Mouse (Mus musculus) liver, embryonic 16.5 days (tissue): ENCODE measurements at regions not wholly inside any gene's neighbourhood (a gene's known extent, or its start where the extent isn't known, plus 50 kb on each side); places are given as distances from the start of the nearest gene placed in this dataset.

ENCODE experiments used
- ATAC-seq: fragments of 200-750 bp; cut with Nextera tagmentation; 2 replicates; pipeline ENCODE4 v1.8.0; 2017; ENCODE audit warnings: low read depth, mild to moderate bottlenecking, moderate number of reproducible peaks, moderate library complexity
- H3K27ac ChIP-seq: fragments of 300-500 bp; sonication (generic); 2 replicates; pipeline ENCODE4 v1.5.1; 2014; ENCODE audit warnings: mild to moderate bottlenecking, low read length
- H3K27me3 ChIP-seq: fragments of 300-500 bp; sonication (generic); 2 replicates; pipeline ENCODE4 v1.6.1; 2014; ENCODE audit warnings: low read depth, low read length, mixed read lengths; ENCODE audit not compliant: control insufficient read depth, insufficient read depth
- H3K36me3 ChIP-seq: fragments of 300-500 bp; sonication (generic); 2 replicates; pipeline ENCODE4 v1.6.1; 2014; ENCODE audit warnings: mild to moderate bottlenecking; ENCODE audit not compliant: control insufficient read depth, insufficient read depth
- H3K4me1 ChIP-seq: fragments of 300-500 bp; sonication (generic); 2 replicates; pipeline ENCODE4 v1.6.1; 2014; ENCODE audit warnings: low read depth, low read length, mixed read lengths; ENCODE audit not compliant: control insufficient read depth
- H3K4me2 ChIP-seq: fragments of 300-500 bp; sonication (generic); 2 replicates; pipeline ENCODE4 v1.6.1; 2014; ENCODE audit warnings: low read depth, low read length, mixed read lengths
- H3K4me3 ChIP-seq: fragments of 300-500 bp; sonication (generic); 2 replicates; pipeline ENCODE4 v1.5.1; 2014; ENCODE audit warnings: low read depth, mild to moderate bottlenecking, low read length
- H3K9ac ChIP-seq: fragments of 300-500 bp; sonication (generic); 2 replicates; pipeline ENCODE4 v1.6.1; 2014; ENCODE audit warnings: low read depth, low read length
- H3K9me3 ChIP-seq: fragments of 300-500 bp; sonication (generic); replicated peaks from 2 replicates; pipeline ENCODE4 v1.6.1; 2016; ENCODE audit warnings: low read length; ENCODE audit not compliant: control insufficient read depth
- WGBS: fragments of 180-500 bp; shearing (Covaris S2); extraction: QIAGEN DNeasy Blood & Tissue Kit; methylation state at CpG from one replicate; pipeline ENCODE4 v1.1.7; 2014; ENCODE audit not compliant: insufficient replicate concordance; 5-methylcytosine and 5-hydroxymethylcytosine counted together

DNA sequence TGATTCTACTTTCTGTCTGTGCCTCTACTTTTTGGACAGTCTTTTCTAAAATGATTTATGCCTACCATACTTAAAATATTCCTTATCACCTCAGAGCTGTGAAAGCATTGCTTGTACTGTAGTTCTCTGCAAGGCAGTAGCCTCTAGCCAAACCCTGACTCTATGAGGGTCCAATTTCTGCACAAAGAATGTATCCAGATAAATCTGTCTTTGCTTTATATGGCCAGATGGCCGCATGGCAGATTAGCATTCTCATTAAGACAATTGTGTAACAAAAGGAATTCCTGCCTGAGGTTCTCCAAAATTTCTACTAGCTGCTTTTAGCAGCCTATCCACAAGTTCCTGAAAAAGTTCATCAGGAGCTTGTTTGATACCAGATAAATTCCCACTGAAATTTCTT is 4757.4 kb downstream of the 9330182O14Rik start:
- 56% methylated on average over 1 of the region's 1 CpGs for WGBS
- Histone ChIP-seq H3K4me1 (no peaks in the 10 kb centered on the region), H3K27me3 (no peaks in the 10 kb centered on the region), H3K4me2 (no peak overlapping the region), H3K27ac (no peak overlapping the region), H3K4me3 (no peak overlapping the region), H3K36me3 (no peaks in the 10 kb centered on the region), H3K9me3 (no peaks in the 10 kb centered on the region), H3K9ac (no peak overlapping the region)
- ATAC-seq: no peak

DNA sequence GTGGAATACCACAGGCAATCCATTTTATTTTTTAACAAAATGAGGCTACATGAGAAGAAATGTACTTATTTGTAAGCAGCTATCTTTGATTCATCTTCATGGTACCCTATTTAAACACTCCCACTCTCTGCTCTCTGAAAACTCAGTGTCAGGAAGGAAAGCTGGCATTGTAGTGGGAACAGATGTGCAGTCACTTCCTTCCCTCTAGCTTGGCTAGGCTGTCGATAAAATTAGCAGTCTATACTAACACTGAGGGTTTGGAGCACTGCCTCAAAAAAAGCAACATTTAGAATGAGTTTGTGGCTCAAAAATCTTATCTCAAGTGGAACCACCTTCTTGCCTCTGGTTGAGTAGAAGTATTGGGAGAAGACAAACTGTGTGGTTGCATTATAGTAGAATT is 4762.1 kb downstream of the 9330182O14Rik start:
- Histone ChIP-seq H3K4me3 (no peak overlapping the region), H3K4me1 (no peaks in the 10 kb centered on the region), H3K9ac (no peak overlapping the region), H3K27me3 (no peaks in the 10 kb centered on the region), H3K4me2 (no peak overlapping the region), H3K27ac (no peak overlapping the region), H3K9me3 (no peaks in the 10 kb centered on the region), H3K36me3 (no peaks in the 10 kb centered on the region)
- 7% methylated on average over 1 of the region's 1 CpGs for WGBS
- ATAC-seq: no peak

DNA sequence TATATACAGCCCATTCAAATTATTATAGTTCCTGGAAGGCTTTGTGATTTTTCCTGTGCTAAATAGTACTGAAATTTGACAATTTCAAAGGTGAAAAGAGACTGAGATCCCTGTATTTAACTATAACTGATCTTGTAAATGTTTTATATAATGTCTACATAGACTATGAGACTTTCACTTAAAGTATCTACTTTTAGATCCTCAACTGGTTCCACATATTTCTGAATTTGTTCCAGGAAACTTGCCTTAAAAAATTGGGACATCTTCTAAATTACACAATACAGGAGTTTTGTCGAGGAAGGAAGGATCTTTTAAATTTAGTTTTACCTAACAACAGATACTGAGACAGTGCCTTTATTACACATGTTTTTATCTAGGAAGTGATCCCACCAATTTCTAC is 4763.4 kb downstream of the 9330182O14Rik start:
- H3K27me3 ChIP-seq: no peaks in the 10 kb centered on the region
- H3K36me3 ChIP-seq: no peaks in the 10 kb centered on the region
- H3K4me2 ChIP-seq: no peak overlapping the region
- H3K9ac ChIP-seq: no peak overlapping the region
- H3K27ac ChIP-seq: no peak overlapping the region
- WGBS: 28% methylated on average over 1 of the region's 1 CpGs
- no peaks in the 10 kb centered on the region for H3K9me3 ChIP-seq
- H3K4me1 ChIP-seq: no peaks in the 10 kb centered on the region
- no peak overlapping the region for H3K4me3 ChIP-seq
- no peak for ATAC-seq

DNA sequence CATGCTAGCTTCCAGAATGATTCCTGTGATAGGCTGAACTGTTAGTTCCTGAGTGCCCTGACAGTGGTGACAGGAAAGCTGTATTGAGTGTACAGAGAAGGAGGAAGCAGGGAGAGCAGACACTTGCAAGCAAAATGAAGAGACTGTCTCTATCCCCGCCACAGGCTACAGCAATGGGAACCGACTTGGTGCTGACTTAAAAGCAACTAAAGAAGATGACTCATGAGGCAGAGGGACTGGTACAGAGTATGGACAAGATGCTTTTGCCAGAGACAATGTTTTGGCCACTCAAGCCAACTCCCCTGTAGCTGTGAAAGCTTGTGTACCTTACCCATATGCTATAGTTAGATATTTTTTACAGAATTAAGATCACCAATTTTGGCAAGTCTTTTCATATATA is 4773.0 kb downstream of the 9330182O14Rik start:
- no peaks in the 10 kb centered on the region for H3K36me3 ChIP-seq
- H3K4me2 ChIP-seq: no peak overlapping the region
- ATAC-seq: no peak
- no peaks in the 10 kb centered on the region for H3K27me3 ChIP-seq
- H3K4me1 ChIP-seq: no peaks in the 10 kb centered on the region
- no peaks in the 10 kb centered on the region for H3K9me3 ChIP-seq
- H3K27ac ChIP-seq: no peak overlapping the region
- H3K9ac ChIP-seq: no peak overlapping the region
- no peak overlapping the region for H3K4me3 ChIP-seq
- WGBS: 27% methylated on average over 2 of the region's 2 CpGs

DNA sequence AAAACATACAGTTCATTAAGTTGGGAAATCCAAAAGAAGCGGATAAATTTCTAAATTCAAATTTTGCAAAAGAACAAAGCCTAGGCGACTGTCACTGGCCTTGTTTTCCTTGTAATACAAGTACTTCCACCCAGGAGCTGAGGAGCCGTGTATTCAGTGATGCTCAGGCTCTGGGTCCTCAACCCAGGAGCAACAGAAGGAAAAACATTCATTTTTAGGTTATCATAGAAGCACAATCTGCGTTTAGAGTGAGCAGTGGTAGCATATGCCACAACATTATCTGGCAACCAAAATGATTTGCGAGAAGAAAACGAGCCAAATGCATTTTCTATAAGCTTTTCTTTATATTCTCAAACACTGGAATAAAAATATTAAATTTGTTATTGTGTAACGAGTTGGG is 4779.3 kb downstream of the 9330182O14Rik start:
- Histone ChIP-seq H3K27ac (no peak overlapping the region), H3K4me1 (no peaks in the 10 kb centered on the region), H3K9me3 (no peaks in the 10 kb centered on the region), H3K36me3 (no peaks in the 10 kb centered on the region), H3K4me3 (no peak overlapping the region), H3K27me3 (no peaks in the 10 kb centered on the region), H3K9ac (no peak overlapping the region), H3K4me2 (no peak overlapping the region)
- no peak for ATAC-seq
- 58% methylated on average over 7 of the region's 7 CpGs for WGBS

DNA sequence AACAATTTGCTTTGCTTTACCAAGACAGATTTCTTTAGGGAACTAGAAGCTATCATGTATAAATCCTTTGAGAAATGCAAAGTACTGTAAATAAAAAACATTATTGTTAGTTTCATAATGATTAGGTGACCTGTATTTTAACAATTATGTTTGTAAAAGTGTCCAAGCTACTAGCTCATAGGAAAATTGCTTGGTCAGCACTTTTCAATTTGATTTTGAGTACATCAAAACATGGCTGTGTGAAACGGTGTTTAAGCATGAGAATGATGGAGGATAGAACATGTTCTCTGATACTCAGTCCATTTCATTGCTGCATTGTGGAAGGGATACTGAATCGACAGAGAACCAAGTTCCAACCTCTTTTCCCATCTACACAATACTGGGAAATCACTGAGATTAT is 4780.8 kb downstream of the 9330182O14Rik start:
- no peak overlapping the region for H3K9ac ChIP-seq
- no peaks in the 10 kb centered on the region for H3K36me3 ChIP-seq
- H3K4me2 ChIP-seq: no peak overlapping the region
- no peak for ATAC-seq
- no peaks in the 10 kb centered on the region for H3K4me1 ChIP-seq
- WGBS: 56% methylated on average over 2 of the region's 2 CpGs
- no peaks in the 10 kb centered on the region for H3K9me3 ChIP-seq
- no peaks in the 10 kb centered on the region for H3K27me3 ChIP-seq
- H3K4me3 ChIP-seq: no peak overlapping the region
- H3K27ac ChIP-seq: no peak overlapping the region

DNA sequence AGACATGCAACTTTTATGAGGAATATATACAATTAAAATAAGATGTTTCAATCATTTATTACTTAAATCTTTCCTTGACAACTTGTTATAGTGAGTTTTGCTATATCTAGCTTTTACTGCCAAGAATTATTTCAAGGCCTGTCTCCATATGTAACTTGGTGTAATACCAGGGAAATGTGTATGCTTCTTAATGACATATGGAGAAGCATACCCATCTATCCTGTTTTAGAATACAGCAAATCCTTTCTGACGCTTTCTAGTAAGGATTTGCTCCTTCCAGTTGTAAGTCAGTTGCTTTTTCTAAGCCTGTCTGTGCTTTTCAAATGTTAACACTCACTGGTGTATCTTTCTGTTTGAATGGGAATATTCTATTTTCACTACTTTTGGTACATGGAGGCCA is 4782.3 kb downstream of the 9330182O14Rik start:
- WGBS: 54% methylated on average over 1 of the region's 1 CpGs
- Histone ChIP-seq H3K9me3 (no peaks in the 10 kb centered on the region), H3K4me1 (no peaks in the 10 kb centered on the region), H3K36me3 (no peaks in the 10 kb centered on the region), H3K4me2 (no peak overlapping the region), H3K4me3 (no peak overlapping the region), H3K27ac (no peak overlapping the region), H3K9ac (no peak overlapping the region), H3K27me3 (no peaks in the 10 kb centered on the region)
- ATAC-seq: no peak

DNA sequence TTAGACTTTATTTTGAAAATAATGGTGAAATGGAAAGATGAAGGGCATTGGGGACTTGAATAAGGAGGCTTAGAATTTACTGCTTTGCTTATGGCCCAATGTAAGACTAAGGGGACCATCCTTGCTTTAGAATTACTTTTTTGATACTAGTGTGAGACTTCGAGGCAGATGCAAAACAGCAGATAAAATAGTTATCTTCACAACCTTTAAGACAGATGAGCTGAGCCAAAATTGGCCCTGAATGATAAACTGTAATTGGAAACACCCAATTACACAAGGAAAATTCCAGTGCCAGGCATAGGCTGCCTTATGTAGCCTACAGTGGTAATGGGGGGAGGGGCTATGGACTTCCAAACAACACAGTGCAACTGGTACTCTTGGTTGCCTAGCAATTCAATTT is 4790.5 kb downstream of the 9330182O14Rik start:
- ATAC-seq: no peak
- WGBS: 44% methylated on average over 1 of the region's 1 CpGs
- no peak overlapping the region for H3K4me3 ChIP-seq

DNA sequence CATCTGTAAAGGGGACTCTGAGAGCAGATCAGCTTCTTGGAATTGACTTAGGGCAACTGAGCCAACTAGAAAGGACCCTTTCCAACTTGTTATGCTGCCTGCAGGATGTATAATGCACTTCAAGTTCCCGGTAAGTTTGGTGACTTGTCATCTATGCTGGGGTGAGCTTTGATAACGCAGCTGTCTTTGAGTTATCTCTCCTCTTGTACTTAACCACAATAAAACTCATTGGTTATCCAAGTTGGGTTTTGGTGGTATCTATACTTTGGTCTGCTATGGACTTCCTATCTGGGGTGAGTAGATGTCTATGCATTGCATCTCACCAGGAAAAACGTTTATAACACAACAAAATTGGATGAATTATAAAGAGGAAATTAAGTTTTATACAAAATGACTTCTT is 4792.9 kb downstream of the 9330182O14Rik start:
- H3K4me2 ChIP-seq: no peak overlapping the region
- no peaks in the 10 kb centered on the region for H3K27me3 ChIP-seq
- H3K9ac ChIP-seq: no peak overlapping the region
- H3K27ac ChIP-seq: no peak overlapping the region
- no peaks in the 10 kb centered on the region for H3K36me3 ChIP-seq
- WGBS: 41% methylated on average over 3 of the region's 3 CpGs
- H3K4me3 ChIP-seq: no peak overlapping the region
- no peaks in the 10 kb centered on the region for H3K9me3 ChIP-seq
- no peaks in the 10 kb centered on the region for H3K4me1 ChIP-seq
- no peak for ATAC-seq

More for the DNA sequence above, 4790.5 kb downstream of the 9330182O14Rik start:
- no peak overlapping the region for H3K27ac ChIP-seq
- no peaks in the 10 kb centered on the region for H3K4me1 ChIP-seq
- no peaks in the 10 kb centered on the region for H3K9me3 ChIP-seq
- no peaks in the 10 kb centered on the region for H3K36me3 ChIP-seq
- no peak overlapping the region for H3K4me2 ChIP-seq
- no peaks in the 10 kb centered on the region for H3K27me3 ChIP-seq
- H3K9ac ChIP-seq: no peak overlapping the region

DNA sequence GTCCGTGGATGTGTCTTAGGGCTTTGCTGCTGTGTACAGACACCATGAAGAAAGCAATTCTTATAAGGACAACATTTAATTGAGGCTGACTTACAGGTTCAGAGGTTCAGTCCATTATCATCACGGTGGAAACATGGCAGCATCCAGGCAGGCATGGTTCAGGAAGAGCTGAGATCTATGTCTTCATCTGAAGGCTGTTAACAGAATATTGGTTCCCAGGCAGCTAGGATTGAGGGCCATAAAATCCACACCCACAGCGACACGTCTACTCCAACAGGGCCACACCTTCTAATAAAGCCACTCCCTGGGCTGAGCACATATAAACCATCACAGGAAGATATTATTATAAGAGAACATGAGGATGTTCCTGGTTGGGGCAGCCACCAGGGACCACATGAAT is 4814.5 kb downstream of the 9330182O14Rik start:
- Histone ChIP-seq H3K4me2 (no peak overlapping the region), H3K4me1 (no peaks in the 10 kb centered on the region), H3K4me3 (no peak overlapping the region), H3K9me3 (no peaks in the 10 kb centered on the region), H3K27me3 (no peaks in the 10 kb centered on the region), H3K9ac (no peak overlapping the region), H3K36me3 (no peaks in the 10 kb centered on the region), H3K27ac (no peak overlapping the region)
- ATAC-seq: no peak
- 66% methylated on average over 4 of the region's 4 CpGs for WGBS
